In the genomic region with DNA sequence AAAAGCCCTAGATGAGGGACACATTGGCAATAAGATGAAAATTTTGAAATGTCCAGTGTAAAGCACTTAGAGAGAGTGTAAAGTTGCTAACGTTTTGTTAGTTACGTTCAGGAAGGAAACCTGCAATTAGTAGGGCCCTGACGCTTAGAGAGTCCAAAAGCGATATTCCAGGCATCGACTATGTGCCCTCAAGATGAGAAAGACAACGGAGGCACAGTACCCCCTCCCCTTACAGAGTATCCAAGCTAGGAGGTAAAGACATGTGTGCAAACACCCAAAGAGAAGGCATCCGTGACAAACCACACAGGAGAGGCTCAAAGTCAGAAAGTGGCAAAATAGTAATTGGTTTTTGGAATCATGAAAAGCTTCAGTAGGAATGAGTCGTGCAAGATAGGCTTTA, we compare ENCODE assay signal across 16 mouse cellular contexts. TPM values are rescaled to one million over a fixed set of nuclear protein-coding genes. Genes with fewer than 3 reads are reported as not detected.
A peak's percentile ranks its signal among the peaks of the same experiment; 100 is the strongest.
DNase-seq lines count a peak whose midpoint lies in the region; ATAC-seq and TF ChIP-seq lines count a peak whose summit lies in the region.
"Had no signal": no experiment of that assay in that cellular context is flagged by ENCODE, and none has a peak within 500 bp of the region (broad histone marks: within the 10 kb centered on the region; RNA-seq: fewer than 3 reads in every experiment).

No protein-coding gene starts in this region.

- TF ChIP-seq POLR2A in cerebellum, adult 2 months (IDR thresholded peaks at IDR 0.05; ENCODE audit: borderline replicate concordance, insufficient read depth, low read length) = no peak

- peak; percentile 49; the same call in 1 of the 2 replicates for ATAC-seq in midbrain, embryonic 11.5 days (ENCODE audit: low FRiP score)

- no peaks in the 10 kb centered on the region for H3K36me3 ChIP-seq in hindbrain, embryonic 10.5 days
- H3K36me3 ChIP-seq in midbrain, embryonic 11.5 days (ENCODE audit: control insufficient read depth, insufficient read depth, low read length) = no peaks in the 10 kb centered on the region
- H3K36me3 ChIP-seq: heart, embryonic 15.5 days; liver, embryonic 13.5 days had no signal

- DNase-seq in thymus, postnatal 14 days = peak; percentile 4
- no peak for DNase-seq in thymus, postnatal 36 days
- no peak for DNase-seq in hindbrain, embryonic 10.5 days (ENCODE audit: low spot score)
- no peak for DNase-seq in midbrain, embryonic 11.5 days (ENCODE audit: low spot score, missing footprints)
- DNase-seq in frontal cortex, postnatal 36 days (ENCODE audit: low spot score in 2 of 2) = no peak
- DNase-seq in MN1 (ENCODE audit: low spot score) = no peak
- DNase-seq in cerebellum, adult 2 months = no peak
- DNase-seq: kidney, postnatal 25 days; liver, embryonic 13.5 days; lung, postnatal 4 days had no signal

- WGBS in hindbrain, embryonic 10.5 days = 77% methylated on average over 8 of the region's 8 CpGs
- WGBS in midbrain, embryonic 11.5 days = 55% methylated on average over 8 of the region's 8 CpGs
- WGBS in cerebellum, adult 2 months = 69% methylated on average over 8 of the region's 8 CpGs

- H3K9me3 ChIP-seq in hindbrain, embryonic 10.5 days = no peaks in the 10 kb centered on the region
- no peaks in the 10 kb centered on the region for H3K9me3 ChIP-seq in midbrain, embryonic 11.5 days (ENCODE audit: control insufficient read depth, low read length)
- H3K9me3 ChIP-seq: heart, embryonic 15.5 days; liver, embryonic 13.5 days had no signal

- H3K4me1 ChIP-seq in hindbrain, embryonic 10.5 days (replicated peaks) = peaks cover 20% of the 10 kb centered on the region
- peaks cover 22% of the 10 kb centered on the region; the same call in 1 of the 2 replicates for H3K4me1 ChIP-seq in midbrain, embryonic 11.5 days (ENCODE audit: control insufficient read depth, insufficient read depth, low read length)
- peaks cover 14% of the 10 kb centered on the region for H3K4me1 ChIP-seq in cerebellum, adult 2 months (ENCODE audit: control insufficient read depth, insufficient read depth, low read length)
- H3K4me1 ChIP-seq: heart, embryonic 15.5 days; liver, embryonic 13.5 days had no signal

- H3K9ac ChIP-seq in midbrain, embryonic 11.5 days (ENCODE audit: low read length) = no peak overlapping the region
- H3K9ac ChIP-seq: heart, embryonic 15.5 days; liver, embryonic 13.5 days had no signal

- no peaks in the 10 kb centered on the region for H3K27me3 ChIP-seq in hindbrain, embryonic 10.5 days (ENCODE audit: insufficient read depth, poor library complexity, severe bottlenecking)
- H3K27me3 ChIP-seq in midbrain, embryonic 11.5 days (ENCODE audit: control insufficient read depth, insufficient read depth, low read length) = no peaks in the 10 kb centered on the region
- no peaks in the 10 kb centered on the region for H3K27me3 ChIP-seq in cerebellum, adult 2 months (ENCODE audit: control insufficient read depth, insufficient read depth, low read length)
- H3K27me3 ChIP-seq: heart, embryonic 15.5 days; liver, embryonic 13.5 days had no signal

- H3K27ac ChIP-seq in hindbrain, embryonic 10.5 days = 0 out of 2 replicates have a peak overlapping the region, but pooled peaks have one; percentile 69
- no peak overlapping the region for H3K27ac ChIP-seq in midbrain, embryonic 11.5 days (ENCODE audit: low read depth, low read length)
- no peak overlapping the region for H3K27ac ChIP-seq in cerebellum, adult 2 months (ENCODE audit: insufficient read depth, low read length)
- H3K27ac ChIP-seq: heart, embryonic 15.5 days; left cerebral cortex, adult 2 months; liver, embryonic 13.5 days had no signal

- no peak overlapping the region for H3K4me2 ChIP-seq in midbrain, embryonic 11.5 days
- H3K4me2 ChIP-seq: heart, embryonic 15.5 days; liver, embryonic 13.5 days had no signal

- TF ChIP-seq CTCF in cerebellum, adult 2 months (IDR thresholded peaks at IDR 0.05; ENCODE audit: borderline replicate concordance, insufficient read depth, low read depth, low read length) = no peak

- no peak overlapping the region for H3K4me3 ChIP-seq in hindbrain, embryonic 10.5 days
- no peak overlapping the region for H3K4me3 ChIP-seq in midbrain, embryonic 11.5 days (ENCODE audit: low read depth, low read length)
- H3K4me3 ChIP-seq in cerebellum, adult 2 months (replicated peaks; ENCODE audit: insufficient read depth, low read depth, low read length) = no peak overlapping the region
- H3K4me3 ChIP-seq: heart, embryonic 15.5 days; left cerebral cortex, adult 2 months; liver, embryonic 13.5 days; myocyte had no signal

RNA-seq across cellular contexts. Expression of gene Rag2, which starts 31.6 kb away (rescaled TPM):
- polyA plus RNA-seq in hindbrain, embryonic 10.5 days (2016; fragmentation: Nextera tagmentation; extraction: Ambion mirVana) = 0.16 TPM in 1 of 2 replicates, not detected in the other
- 0.05 TPM in 1 of 2 replicates, not detected in the other for polyA plus RNA-seq in midbrain, embryonic 11.5 days (2014; fragmentation: Nextera tagmentation; extraction: Ambion mirVana)
- polyA plus RNA-seq in cerebellum, adult 2 months (2012; rRNA removed) = not detected in 2 replicates
- polyA plus RNA-seq: gonadal fat pad, adult 2 months; myocyte; spleen, adult 2 months had no signal

RNA-seq across cellular contexts. Expression of gene Rag1, which starts 56.4 kb away (rescaled TPM):
- polyA plus RNA-seq in hindbrain, embryonic 10.5 days (2016; fragmentation: Nextera tagmentation; extraction: Ambion mirVana) = 0.06 and 0.09 TPM in 2 replicates
- polyA plus RNA-seq in midbrain, embryonic 11.5 days (2014; fragmentation: Nextera tagmentation; extraction: Ambion mirVana) = 0.12 TPM in 2 replicates
- 0.21 and 0.29 TPM in 2 replicates for polyA plus RNA-seq in cerebellum, adult 2 months (2012; rRNA removed)
- polyA plus RNA-seq: intestine, embryonic 14.5 days; myocyte had no signal

RNA-seq across cellular contexts. Expression of gene B230118H07Rik, which starts 56.4 kb away (rescaled TPM):
- 56.5 and 58.0 TPM in 2 replicates for polyA plus RNA-seq in hindbrain, embryonic 10.5 days (2016; fragmentation: Nextera tagmentation; extraction: Ambion mirVana)
- 64.4 and 67.8 TPM in 2 replicates for polyA plus RNA-seq in midbrain, embryonic 11.5 days (2014; fragmentation: Nextera tagmentation; extraction: Ambion mirVana)
- polyA plus RNA-seq in cerebellum, adult 2 months (2012; rRNA removed) = 53.2 and 56.3 TPM in 2 replicates
